Mouse (Mus musculus) urinary bladder, postnatal 4 days (tissue): ENCODE measurements at regions not wholly inside any gene's neighbourhood (a gene's known extent, or its start where the extent isn't known, plus 50 kb on each side); places are given as distances from the start of the nearest gene placed in this dataset.

Experiments
- DNase-seq, 2 experiments: peaks; one replicate each; pipeline ENCODE4 v3.0.0; 2021 to 2022; ENCODE audit warnings: low spot score in 2 of 2

- DNase-seq = no peak
Observed at GRCm38 (mm10) chr13:16100253-16100652, 88.6 kb downstream of the Inhba start.

GRCm38 (mm10) chr13:16114837-16115236 lies 103.2 kb downstream of the Inhba start:
- no peak for DNase-seq

- DNase-seq = no peak
Observed at GRCm38 (mm10) chr13:16146686-16147085, 135.0 kb downstream of the Inhba start.

GRCm38 (mm10) chr13:16154926-16155325 lies 143.3 kb downstream of the Inhba start:
- DNase-seq = no peak

GRCm38 (mm10) chr13:16165204-16165894 lies 153.7 kb downstream of the Inhba start:
- DNase-seq = no peak

GRCm38 (mm10) chr13:16196692-16197091 lies 185.0 kb downstream of the Inhba start:
- no peak for DNase-seq

- no peak for DNase-seq
Observed at GRCm38 (mm10) chr13:16200046-16200445, 188.4 kb downstream of the Inhba start.

GRCm38 (mm10) chr13:16203147-16203546 lies 191.5 kb downstream of the Inhba start:
- DNase-seq = no peak

GRCm38 (mm10) chr13:16204097-16204496 lies 192.4 kb downstream of the Inhba start:
- DNase-seq = no peak

DNA sequence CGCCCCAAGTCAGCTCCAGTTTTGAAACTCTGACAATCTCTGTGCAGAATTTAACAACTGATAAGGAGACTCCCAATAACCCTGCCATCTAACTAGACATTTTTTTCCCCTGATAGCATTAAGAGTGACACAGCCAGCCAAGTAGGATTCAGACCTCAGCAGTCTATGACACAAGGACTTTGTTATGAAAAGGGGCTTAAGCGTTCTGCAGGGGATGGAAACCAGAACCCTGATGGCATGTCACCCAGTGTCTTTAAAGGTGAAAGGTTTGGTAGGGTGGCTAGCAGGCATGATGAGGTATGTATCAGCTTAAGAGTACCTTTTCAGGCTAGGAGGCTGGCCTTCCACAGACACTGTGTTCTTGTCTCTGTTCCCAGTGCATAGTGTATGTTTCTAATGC lies 199.8 kb downstream of the Inhba start:
- no peak for DNase-seq

DNA sequence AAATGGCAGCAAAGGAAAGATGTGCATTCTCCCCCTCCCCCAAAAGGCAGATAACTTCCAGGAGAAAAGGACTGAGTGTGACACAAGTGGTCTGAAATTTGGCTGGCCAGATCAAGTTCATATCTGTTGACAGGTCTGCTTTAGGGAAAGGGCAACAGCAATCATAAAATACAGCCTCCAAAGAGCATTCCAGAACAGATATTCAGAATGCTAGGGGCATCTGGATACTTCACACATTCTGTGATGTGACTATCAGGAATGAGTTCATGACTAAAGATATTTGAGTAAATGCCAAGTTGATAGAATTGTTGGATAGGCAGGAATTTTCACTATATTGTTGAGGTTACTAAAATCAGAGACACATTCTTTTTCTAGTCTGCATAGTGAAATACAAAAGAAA lies 208.2 kb downstream of the Inhba start:
- DNase-seq = no peak

GRCm38 (mm10) chr13:16222942-16223600 lies 211.4 kb downstream of the Inhba start:
- DNase-seq = no peak

DNA sequence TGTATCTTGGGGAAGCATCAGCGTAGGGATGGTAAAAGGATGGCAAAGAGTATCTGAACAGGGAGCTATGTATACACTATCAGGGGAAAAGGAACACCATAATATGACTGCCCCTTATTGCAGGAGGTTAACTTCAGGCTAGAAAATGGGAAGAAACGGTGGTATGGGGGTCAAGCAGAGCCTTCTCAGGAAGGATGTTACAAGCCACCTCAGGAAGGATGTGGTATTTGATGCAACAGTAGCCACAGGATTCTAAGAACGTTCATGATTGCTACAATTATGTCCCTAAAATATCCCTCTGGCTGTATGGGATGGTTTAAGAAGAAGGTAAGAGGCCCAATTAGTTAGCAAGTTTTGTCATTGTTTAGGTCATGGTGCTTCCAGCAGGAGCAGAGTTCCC lies 249.5 kb downstream of the Inhba start:
- no peak for DNase-seq

DNA sequence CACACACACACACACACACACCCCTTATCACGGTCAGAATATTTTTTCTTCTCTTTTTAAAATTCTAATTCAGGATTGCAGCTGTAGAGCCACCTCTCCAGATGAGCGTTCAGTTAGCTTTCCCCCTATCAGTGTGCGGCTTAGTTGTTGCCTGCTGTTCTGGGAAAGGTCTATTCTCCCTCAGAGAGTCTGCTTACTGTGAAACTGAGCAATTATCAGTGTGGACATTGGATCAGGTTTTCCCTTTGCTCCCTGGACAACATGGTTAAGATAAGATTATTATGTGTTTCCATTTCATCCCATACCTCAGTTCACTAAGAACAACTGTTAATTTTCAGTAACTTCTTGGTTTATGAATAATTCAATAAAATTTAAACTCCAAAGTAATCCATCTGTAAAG lies 268.3 kb downstream of the Inhba start:
- no peak for DNase-seq

GRCm38 (mm10) chr13:16280742-16281141 lies 269.1 kb downstream of the Inhba start:
- no peak for DNase-seq

DNA sequence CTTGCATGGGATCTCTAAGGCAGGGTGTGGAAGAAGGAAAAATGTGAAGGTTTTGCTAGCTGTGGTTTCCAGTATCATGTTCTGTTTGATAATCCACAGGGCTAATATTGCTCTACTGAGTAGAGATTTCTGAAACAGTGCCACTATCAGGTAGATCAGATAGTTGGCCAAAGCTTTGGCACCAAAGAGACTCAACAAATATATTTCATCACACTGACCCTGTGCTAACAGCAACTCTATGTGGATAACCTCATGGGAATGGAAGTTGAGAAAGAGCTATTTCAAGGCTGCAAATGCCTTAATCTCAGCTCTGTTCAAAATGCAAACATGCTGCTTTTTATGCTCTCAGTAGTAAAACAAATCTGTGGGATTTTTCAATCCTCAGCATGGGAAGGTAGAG lies 270.1 kb downstream of the Inhba start:
- DNase-seq = no peak

DNA sequence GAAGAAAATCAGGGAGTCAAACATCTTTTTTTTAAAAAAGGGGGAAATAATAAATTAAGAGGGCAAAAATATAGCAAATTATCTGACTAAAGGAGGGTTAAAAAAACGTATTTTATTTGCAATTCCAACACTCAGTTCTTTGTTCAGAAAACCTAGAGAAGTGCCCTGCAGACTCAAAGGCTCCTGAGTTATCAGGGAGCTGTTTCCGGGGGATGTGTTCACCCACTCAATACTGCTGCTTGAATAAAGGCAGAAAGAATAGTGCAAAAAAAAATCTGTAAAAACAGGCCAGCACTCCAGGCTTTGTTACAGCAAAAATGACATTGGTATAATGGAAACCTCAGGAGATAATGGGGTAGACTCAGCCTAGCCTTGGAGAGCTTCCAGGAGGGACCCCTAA lies 270.6 kb downstream of the Inhba start:
- no peak for DNase-seq

- no peak for DNase-seq
Observed at GRCm38 (mm10) chr13:16283336-16283735, 271.7 kb downstream of the Inhba start.

GRCm38 (mm10) chr13:16289633-16290032 lies 278.0 kb downstream of the Inhba start:
- DNase-seq = no peak

- DNase-seq = no peak
Observed at GRCm38 (mm10) chr13:16290784-16291183, 279.1 kb downstream of the Inhba start.

DNA sequence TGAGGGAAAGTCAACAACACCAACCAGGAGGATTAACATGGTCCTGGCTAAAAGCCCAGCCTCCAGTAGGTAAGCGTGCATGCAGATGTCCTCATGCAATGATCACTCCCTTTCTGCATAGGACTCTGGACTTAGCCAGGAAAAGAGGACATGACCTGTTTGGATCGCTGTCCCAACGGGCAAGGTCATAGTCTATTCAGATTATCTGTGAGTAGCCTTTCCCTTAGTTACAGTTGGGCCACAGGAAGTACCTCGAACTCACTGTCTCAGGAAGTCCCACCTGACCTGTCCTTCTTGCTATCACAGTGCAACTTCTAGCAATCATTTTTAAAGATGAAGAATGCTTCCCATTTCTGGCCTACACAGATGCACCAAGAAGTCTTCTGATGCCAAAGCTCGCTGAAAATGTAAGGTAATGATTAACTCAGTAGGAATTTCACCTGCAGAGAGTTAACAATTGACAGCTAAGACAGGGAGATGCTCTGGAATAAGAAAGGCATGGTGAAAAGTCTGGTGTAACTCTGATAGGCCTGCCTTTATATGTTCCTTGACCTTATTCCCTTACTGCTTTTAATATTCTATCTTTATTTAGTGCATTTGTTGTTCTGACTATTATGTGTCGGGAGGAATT lies 280.1 kb downstream of the Inhba start:
- no peak for DNase-seq

DNA sequence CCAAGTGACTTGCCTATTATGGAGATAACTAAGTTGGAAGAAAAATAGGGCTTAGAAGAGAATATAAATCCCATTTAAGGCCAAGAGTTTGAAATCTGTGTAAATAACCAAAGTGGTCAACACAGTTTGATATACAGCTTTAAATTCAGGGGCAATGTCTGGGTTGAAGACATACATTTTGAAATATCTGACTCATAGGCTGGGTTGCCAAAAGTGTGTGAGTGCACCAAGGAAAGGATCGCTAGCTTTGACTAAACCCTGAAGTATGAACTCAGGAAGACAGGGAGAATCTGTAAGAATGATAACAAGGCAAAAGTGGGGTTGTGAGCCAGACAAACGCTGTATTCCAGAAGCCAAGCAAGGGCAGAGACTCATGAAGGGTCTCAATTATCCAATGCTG lies 288.1 kb downstream of the Inhba start:
- DNase-seq = no peak

- DNase-seq = no peak
Observed at GRCm38 (mm10) chr13:16314669-16315068, 303.0 kb downstream of the Inhba start.
